Mouse (Mus musculus) small intestine, adult 2 months (tissue): ENCODE measurements at regions not wholly inside any gene's neighbourhood (a gene's known extent, or its start where the extent isn't known, plus 50 kb on each side); places are given as distances from the start of the nearest gene placed in this dataset.

ENCODE experiments used
- H3K27ac ChIP-seq: fragments of 200-500 bp; 2 replicates; pipeline ENCODE4 v1.5.1; 2012; ENCODE audit warnings: low read depth, low read length, control low read depth, inconsistent platforms; ENCODE audit not compliant: insufficient read depth
- H3K27me3 ChIP-seq: fragments of 200-500 bp; 2 replicates; pipeline ENCODE4 v1.6.1; 2012; ENCODE audit warnings: mild to moderate bottlenecking, moderate library complexity, low read length, inconsistent platforms; ENCODE audit not compliant: control insufficient read depth, insufficient read depth
- H3K36me3 ChIP-seq: fragments of 200-500 bp; 2 replicates; pipeline ENCODE4 v1.6.1; 2012; ENCODE audit warnings: mild to moderate bottlenecking, low read length, control low read depth, inconsistent platforms; ENCODE audit not compliant: control insufficient read depth, insufficient read depth
- H3K4me1 ChIP-seq: fragments of 200-500 bp; 2 replicates; pipeline ENCODE4 v1.6.1; 2012; ENCODE audit warnings: low read length, inconsistent platforms, mixed read lengths; ENCODE audit not compliant: control insufficient read depth, insufficient read depth, insufficient read length
- H3K4me3 ChIP-seq: fragments of 200-500 bp; 2 replicates; pipeline ENCODE4 v1.5.1; 2012; ENCODE audit warnings: low read depth, mild to moderate bottlenecking, control low read depth, inconsistent platforms, low read length, moderate library complexity
- CTCF ChIP-seq: fragments of 200-500 bp; IDR thresholded peaks from 2 replicates; pipeline ENCODE4 v1.5.1; 2012; ENCODE audit warnings: low read depth, mild to moderate bottlenecking, control low read depth, inconsistent platforms, low read length, moderate library complexity, mixed read lengths; ENCODE audit not compliant: insufficient replicate concordance, insufficient read length; ENCODE audit errors: extremely low read depth
- POLR2A ChIP-seq: fragments of 200-500 bp; IDR thresholded peaks from 2 replicates; pipeline ENCODE4 v1.6.1; 2012; ENCODE audit warnings: low read depth, mild to moderate bottlenecking, control low read depth, inconsistent platforms, low read length, moderate library complexity
- WGBS: fragments of 180-500 bp; shearing (Covaris S2); methylation state at CpG from one replicate; pipeline ENCODE4 v1.1.7; 2018; 5-methylcytosine and 5-hydroxymethylcytosine counted together

GRCm38 (mm10) chr16:93429324-93429781, 174.5 kb downstream of the Setd4 start:
- Histone ChIP-seq H3K4me1 (no peaks in the 10 kb centered on the region), H3K4me3 (no peak overlapping the region), H3K27ac (no peak overlapping the region), H3K27me3 (no peaks in the 10 kb centered on the region), H3K36me3 (no peaks in the 10 kb centered on the region)
- 40% methylated on average over 8 of the region's 8 CpGs for WGBS
- TF ChIP-seq POLR2A (no peak), CTCF (no peak)

GRCm38 (mm10) chr16:93427264-93427663, 176.6 kb downstream of the Setd4 start:
- Histone ChIP-seq H3K27ac (no peak overlapping the region), H3K36me3 (no peaks in the 10 kb centered on the region), H3K27me3 (no peaks in the 10 kb centered on the region), H3K4me1 (no peaks in the 10 kb centered on the region), H3K4me3 (no peak overlapping the region)
- 85% methylated on average over 4 of the region's 4 CpGs for WGBS
- TF ChIP-seq CTCF = no peak
- no peak for TF ChIP-seq POLR2A

DNA sequence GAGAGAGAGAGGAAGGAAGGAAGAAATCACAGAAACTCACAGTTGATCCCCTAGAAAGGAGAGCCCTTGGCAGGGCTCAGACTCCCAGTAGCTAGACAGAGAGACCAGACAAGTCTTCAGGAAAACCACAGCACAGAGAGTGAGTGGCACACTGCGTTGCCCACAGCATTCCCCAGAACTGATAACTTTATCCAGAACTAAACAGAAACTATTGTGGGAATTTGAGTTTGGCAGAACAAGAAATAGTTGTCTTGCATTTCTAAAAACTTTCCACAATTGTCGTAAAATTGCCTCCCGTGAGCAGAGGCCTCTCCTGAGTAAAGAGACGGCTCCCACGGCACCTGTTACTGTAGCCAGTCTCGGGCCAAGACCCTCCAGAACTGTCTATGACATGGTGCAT, 178.1 kb downstream of the Setd4 start:
- Histone ChIP-seq H3K36me3 (no peaks in the 10 kb centered on the region), H3K4me1 (no peaks in the 10 kb centered on the region), H3K4me3 (no peak overlapping the region), H3K27me3 (no peaks in the 10 kb centered on the region), H3K27ac (no peak overlapping the region)
- TF ChIP-seq CTCF = no peak
- no peak for TF ChIP-seq POLR2A
- WGBS = 83% methylated on average over 6 of the region's 6 CpGs

GRCm38 (mm10) chr16:93423174-93423573, 180.7 kb downstream of the Setd4 start:
- Histone ChIP-seq H3K27me3 (no peaks in the 10 kb centered on the region), H3K4me3 (no peak overlapping the region), H3K27ac (no peak overlapping the region), H3K4me1 (no peaks in the 10 kb centered on the region), H3K36me3 (no peaks in the 10 kb centered on the region)
- WGBS = 22% methylated on average over 13 of the region's 13 CpGs
- TF ChIP-seq POLR2A = no peak
- TF ChIP-seq CTCF = no peak

GRCm38 (mm10) chr16:93422221-93422620, 181.6 kb downstream of the Setd4 start:
- Histone ChIP-seq H3K27me3 (no peaks in the 10 kb centered on the region), H3K4me3 (no peak overlapping the region), H3K27ac (no peak overlapping the region), H3K4me1 (no peaks in the 10 kb centered on the region), H3K36me3 (no peaks in the 10 kb centered on the region)
- TF ChIP-seq POLR2A = no peak
- no peak for TF ChIP-seq CTCF
- WGBS = 81% methylated on average over 13 of the region's 13 CpGs

DNA sequence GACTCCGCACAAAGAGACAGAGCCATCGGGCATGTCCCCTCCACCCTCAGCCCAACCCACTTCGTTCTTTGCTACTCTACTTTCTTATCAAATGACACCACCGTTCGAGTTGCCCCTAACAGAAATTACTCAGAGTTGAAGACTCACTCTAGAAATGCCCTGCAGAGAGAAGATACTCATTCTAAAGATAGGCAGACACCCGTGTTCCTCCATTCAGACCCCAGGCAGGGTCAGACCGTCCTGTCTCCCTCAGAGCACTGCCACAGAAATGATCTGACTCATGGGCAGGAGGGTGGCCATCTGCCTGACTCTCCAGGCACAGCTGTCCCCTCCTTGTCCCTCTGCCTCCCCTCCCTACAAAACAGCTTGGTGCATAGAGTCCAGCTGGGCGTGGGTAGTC, 185.6 kb downstream of the Setd4 start:
- 84% methylated on average over 8 of the region's 8 CpGs for WGBS
- no peak overlapping the region for H3K4me3 ChIP-seq
- H3K36me3 ChIP-seq = no peaks in the 10 kb centered on the region
- H3K4me1 ChIP-seq = no peaks in the 10 kb centered on the region
- no peak overlapping the region for H3K27ac ChIP-seq
- TF ChIP-seq POLR2A = no peak
- no peak for TF ChIP-seq CTCF
- no peaks in the 10 kb centered on the region for H3K27me3 ChIP-seq

DNA sequence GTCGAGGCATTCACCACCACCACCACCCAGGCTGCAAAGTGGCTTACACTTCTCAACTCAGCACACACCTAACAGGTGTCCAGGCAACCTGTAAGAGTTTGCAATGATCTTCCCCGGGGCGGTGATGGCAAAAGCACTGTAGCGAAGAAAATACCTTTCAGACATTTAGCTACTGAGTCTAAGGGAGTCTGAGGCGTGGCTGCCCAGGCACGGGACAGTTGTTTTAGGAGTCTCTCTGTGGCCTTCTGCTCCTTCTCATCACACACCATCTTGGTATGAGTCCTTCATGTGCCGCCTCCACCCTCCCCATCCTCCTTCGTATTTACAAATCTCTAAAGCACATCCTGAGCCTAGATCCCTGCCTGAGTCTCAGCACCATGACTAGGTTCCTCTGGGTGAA, 186.0 kb downstream of the Setd4 start:
- H3K4me3 ChIP-seq = no peak overlapping the region
- TF ChIP-seq POLR2A = no peak
- H3K36me3 ChIP-seq = no peaks in the 10 kb centered on the region
- H3K27ac ChIP-seq = no peak overlapping the region
- H3K4me1 ChIP-seq = no peaks in the 10 kb centered on the region
- no peaks in the 10 kb centered on the region for H3K27me3 ChIP-seq
- WGBS = 90% methylated on average over 8 of the region's 8 CpGs
